Mouse (Mus musculus) myocyte (in vitro differentiated cells): ENCODE data around the gene 1700057G04Rik. TPM values are rescaled to one million over a fixed set of nuclear protein-coding genes. Genes with fewer than 3 reads are reported as not detected.

Experiments used
- H3K27me3 ChIP-seq: one replicate; pipeline ENCODE4 v1.6.1; 2011; ENCODE audit not compliant: control insufficient read depth, insufficient read depth, insufficient read length
- H3K36me3 ChIP-seq: one replicate; pipeline ENCODE4 v1.6.1; 2011; ENCODE audit not compliant: control insufficient read depth, insufficient read depth
- H3K4me2 ChIP-seq: one replicate; pipeline ENCODE4 v1.6.1; 2011; ENCODE audit warnings: low read depth, control low read depth
- H3K4me3 ChIP-seq: one replicate; pipeline ENCODE4 v1.5.1; 2011; ENCODE audit warnings: mild to moderate bottlenecking, control low read depth, moderate library complexity
- H3K79me2 ChIP-seq: one replicate; pipeline ENCODE4 v1.6.1; 2011; ENCODE audit not compliant: control insufficient read depth, insufficient read depth
- H3ac ChIP-seq: one replicate; pipeline ENCODE4 v1.6.1; 2011; ENCODE audit not compliant: control insufficient read depth, insufficient read length
- CEBPB ChIP-seq: IDR thresholded peaks from 2 replicates; pipeline ENCODE4 v1.6.1; 2011; ENCODE audit warnings: mild to moderate bottlenecking, moderate library complexity; ENCODE audit not compliant: poor library complexity, insufficient read depth, severe bottlenecking
- E2F4 ChIP-seq: IDR thresholded peaks from one replicate; pipeline ENCODE4 v1.6.1; 2011; ENCODE audit warnings: mild to moderate bottlenecking, control low read depth, moderate library complexity; ENCODE audit not compliant: insufficient read depth
- MAX ChIP-seq: IDR thresholded peaks from one replicate; pipeline ENCODE4 v1.6.1; 2011; ENCODE audit warnings: low read depth, mild to moderate bottlenecking, control low read depth
- MYOD1 ChIP-seq, 3 experiments: IDR thresholded peaks; one replicate each; pipeline ENCODE4 v1.6.1; 2011; ENCODE audit warnings: control low read depth in 2 of 3, low read depth in 2 of 3, mild to moderate bottlenecking in 2 of 3, moderate library complexity in 1 of 3; ENCODE audit not compliant: insufficient read length in 2 of 3, control insufficient read depth in 1 of 3
- MYOG ChIP-seq, 3 experiments: IDR thresholded peaks; one replicate each; pipeline ENCODE4 v1.6.1; 2011; ENCODE audit warnings: control low read depth in 2 of 3, low read depth in 2 of 3, mild to moderate bottlenecking in 2 of 3; ENCODE audit not compliant: insufficient read length in 2 of 3, control insufficient read depth in 1 of 3, insufficient read depth in 1 of 3
- POLR2A ChIP-seq: IDR thresholded peaks from one replicate; pipeline ENCODE4 v1.6.1; 2011; ENCODE audit warnings: low read depth, mild to moderate bottlenecking, control low read depth, moderate library complexity; ENCODE audit not compliant: insufficient read length
- POLR2AphosphoS2 ChIP-seq: IDR thresholded peaks from one replicate; pipeline ENCODE4 v1.6.1; 2011; ENCODE audit warnings: low read depth, control low read depth; ENCODE audit not compliant: insufficient read length
- REST ChIP-seq: IDR thresholded peaks from one replicate; pipeline ENCODE4 v1.6.1; 2011; ENCODE audit warnings: mild to moderate bottlenecking, control low read depth, moderate library complexity; ENCODE audit not compliant: insufficient read depth, insufficient read length
- SRF ChIP-seq: IDR thresholded peaks from one replicate; pipeline ENCODE4 v1.6.1; 2011; ENCODE audit warnings: low read depth; ENCODE audit not compliant: control insufficient read depth, insufficient read length
- TCF12 ChIP-seq: IDR thresholded peaks from one replicate; pipeline ENCODE4 v1.6.1; 2011; ENCODE audit warnings: mild to moderate bottlenecking, control low read depth; ENCODE audit not compliant: poor library complexity, insufficient read depth, severe bottlenecking
- TCF3 ChIP-seq: IDR thresholded peaks from one replicate; pipeline ENCODE4 v1.6.1; 2011; ENCODE audit warnings: low read depth, control low read depth; ENCODE audit not compliant: insufficient read length
- USF1 ChIP-seq: IDR thresholded peaks from one replicate; pipeline ENCODE4 v1.6.1; 2011; ENCODE audit warnings: low read depth, mild to moderate bottlenecking, control low read depth, moderate library complexity
- polyA plus RNA-seq: library from polyadenylated mRNA; unstranded; fragments of >200 nt; fragmentation: generic; extraction: Trizol; gene quantifications from one replicate; pipeline ENCODE4 v1.2.1, GENCODE M21; 2012; ENCODE audit warnings: missing spikeins

The 1700057G04Rik gene
- polyA plus RNA-seq, 1 experiment, result 0.12 TPM

GRCm38 (mm10) chr9:92293560-92294548 lies 15.3 kb upstream of the 1700057G04Rik start:
- H3K36me3 ChIP-seq, result no peaks in the 10 kb centered on the region
- H3K27me3 ChIP-seq, result no peaks in the 10 kb centered on the region
- no peaks in the 10 kb centered on the region for H3K79me2 ChIP-seq
- no peak overlapping the region for H3K4me2 ChIP-seq
- no peak overlapping the region for H3K4me3 ChIP-seq
- TF ChIP-seq POLR2AphosphoS2, result no peak
- no peak for TF ChIP-seq USF1
- TF ChIP-seq MYOD1 (IDR thresholded peaks at IDR 0.05; ENCODE audit: control insufficient read depth in 1 of 3, insufficient read length in 2 of 3, low read depth in 2 of 3), result no peak
- TF ChIP-seq MYOG (IDR thresholded peaks at IDR 0.05; ENCODE audit: control insufficient read depth in 1 of 3, insufficient read depth in 1 of 3, insufficient read length in 2 of 3, low read depth in 2 of 3), result no peak
- H3ac ChIP-seq, result no peak overlapping the region

- Histone ChIP-seq H3K36me3 (no peaks in the 10 kb centered on the region), H3K27me3 (no peaks in the 10 kb centered on the region), H3K79me2 (no peaks in the 10 kb centered on the region), H3K4me2 (no peak overlapping the region), H3K4me3 (no peak overlapping the region), H3ac (no peak overlapping the region)
- no peak for TF ChIP-seq MYOD1 (IDR thresholded peaks at IDR 0.05; ENCODE audit: control insufficient read depth in 1 of 3, insufficient read length in 2 of 3, low read depth in 2 of 3)
- no peak for TF ChIP-seq SRF
- no peak for TF ChIP-seq POLR2AphosphoS2
- TF ChIP-seq TCF3, result no peak
- TF ChIP-seq MYOG (IDR thresholded peaks at IDR 0.05; ENCODE audit: control insufficient read depth in 1 of 3, insufficient read depth in 1 of 3, insufficient read length in 2 of 3, low read depth in 2 of 3), result no peak
- TF ChIP-seq CEBPB, result no peak
- no peak for TF ChIP-seq E2F4
- no peak for TF ChIP-seq TCF12
- TF ChIP-seq USF1, result no peak
- TF ChIP-seq REST, result no peak
- no peak for TF ChIP-seq MAX
- no peak for TF ChIP-seq POLR2A
Measured at GRCm38 (mm10) chr9:92298288-92298687, 10.9 kb upstream of the 1700057G04Rik start.

GRCm38 (mm10) chr9:92301213-92301612 lies 8.0 kb upstream of the 1700057G04Rik start:
- Histone ChIP-seq H3K27me3 (no peaks in the 10 kb centered on the region), H3ac (no peak overlapping the region), H3K4me3 (no peak overlapping the region), H3K4me2 (no peak overlapping the region), H3K79me2 (no peaks in the 10 kb centered on the region), H3K36me3 (no peaks in the 10 kb centered on the region)
- TF ChIP-seq MAX (no peak), MYOD1 (IDR thresholded peaks at IDR 0.05; ENCODE audit: control insufficient read depth in 1 of 3, insufficient read length in 2 of 3, low read depth in 2 of 3) (no peak), SRF (no peak), TCF3 (no peak), REST (no peak), CEBPB (no peak), E2F4 (no peak), POLR2A (no peak), TCF12 (no peak), USF1 (no peak), POLR2AphosphoS2 (no peak), MYOG (IDR thresholded peaks at IDR 0.05; ENCODE audit: control insufficient read depth in 1 of 3, insufficient read depth in 1 of 3, insufficient read length in 2 of 3, low read depth in 2 of 3) (no peak)

GRCm38 (mm10) chr9:92305075-92305474 lies 4.1 kb upstream of the 1700057G04Rik start:
- Histone ChIP-seq H3K4me2 (no peak overlapping the region), H3K4me3 (no peak overlapping the region), H3K36me3 (no peaks in the 10 kb centered on the region), H3K79me2 (no peaks in the 10 kb centered on the region), H3ac (no peak overlapping the region), H3K27me3 (no peaks in the 10 kb centered on the region)
- TF ChIP-seq SRF, result no peak
- no peak for TF ChIP-seq USF1
- TF ChIP-seq MYOG (IDR thresholded peaks at IDR 0.05; ENCODE audit: control insufficient read depth in 1 of 3, insufficient read depth in 1 of 3, insufficient read length in 2 of 3, low read depth in 2 of 3), result no peak
- no peak for TF ChIP-seq TCF3
- TF ChIP-seq MAX, result no peak

GRCm38 (mm10) chr9:92305620-92306220 lies 3.5 kb upstream of the 1700057G04Rik start:
- Histone ChIP-seq H3ac (no peak overlapping the region), H3K27me3 (no peaks in the 10 kb centered on the region), H3K4me3 (no peak overlapping the region), H3K4me2 (no peak overlapping the region), H3K36me3 (no peaks in the 10 kb centered on the region), H3K79me2 (no peaks in the 10 kb centered on the region)
- no peak for TF ChIP-seq POLR2A
